Mouse (Mus musculus) cerebellum, adult 2 months (tissue): ENCODE measurements at regions not wholly inside any gene's neighbourhood (a gene's known extent, or its start where the extent isn't known, plus 50 kb on each side); places are given as distances from the start of the nearest gene placed in this dataset.

Experiments
- CTCF ChIP-seq: fragments of 200-500 bp; IDR thresholded peaks from 2 replicates; pipeline ENCODE4 v1.5.1; 2011; ENCODE audit warnings: low read depth, mild to moderate bottlenecking, control low read depth, low read length, moderate library complexity, borderline replicate concordance; ENCODE audit not compliant: insufficient read depth
- POLR2A ChIP-seq: fragments of 200-500 bp; IDR thresholded peaks from 2 replicates; pipeline ENCODE4 v1.6.1; 2011; ENCODE audit warnings: low read length, control low read depth, borderline replicate concordance; ENCODE audit not compliant: insufficient read depth

- no peak for TF ChIP-seq CTCF
- TF ChIP-seq POLR2A = no peak
These were observed 171.0 kb downstream of the Rab11fip4 start for GRCm38 (mm10) chr11:79762027-79762426.
